In genomic region chrX:112312094-112312493, GRCm38 (mm10) we compare ENCODE assay signal across 8 mouse cellular contexts. TPM values are rescaled to one million over a fixed set of nuclear protein-coding genes. Genes with fewer than 3 reads are reported as not detected.
DNase-seq lines count a peak whose midpoint lies in the region; ATAC-seq and TF ChIP-seq lines count a peak whose summit lies in the region.

No protein-coding gene starts in this region.

- ATAC-seq in heart, embryonic 11.5 days (replicated peaks; ENCODE audit: insufficient number of reproducible peaks, low FRiP score, low TSS enrichment): no peak
- ATAC-seq in G1E (ENCODE audit: extremely low read depth, insufficient number of reproducible peaks, low FRiP score, poor library complexity, severe bottlenecking): no peak
- ATAC-seq in megakaryocyte progenitor cell, adult 5-6 weeks (replicated peaks; ENCODE audit: poor library complexity): peak; percentile 20; the same call in 1 of the 2 replicates

- no peak for DNase-seq in heart, adult 9 months (ENCODE audit: low spot score in 2 of 2)
- no peak for DNase-seq in G1E (ENCODE audit: low spot score)
- no peak for DNase-seq in hindbrain, embryonic 10.5 days (ENCODE audit: low spot score)
- DNase-seq in thymus, postnatal 36 days: no peak
- DNase-seq in gastrocnemius, adult 18-20 months (ENCODE audit: low spot score): no peak
- no peak for DNase-seq in adrenal gland, adult 18-20 months (ENCODE audit: low spot score in 2 of 2)

- no peak overlapping the region; the same call in 1 of the 2 replicates for H3K9ac ChIP-seq in heart, embryonic 11.5 days (ENCODE audit: low read depth, low read length)

- no peaks in the 10 kb centered on the region for H3K27me3 ChIP-seq in heart, embryonic 11.5 days (ENCODE audit: control insufficient read depth, insufficient read depth, low read length)
- H3K27me3 ChIP-seq in G1E (ENCODE audit: insufficient read depth, low read length): no peaks in the 10 kb centered on the region
- no peaks in the 10 kb centered on the region for H3K27me3 ChIP-seq in hindbrain, embryonic 10.5 days (ENCODE audit: insufficient read depth, poor library complexity, severe bottlenecking)

- no peaks in the 10 kb centered on the region for H3K4me1 ChIP-seq in heart, embryonic 11.5 days (ENCODE audit: control insufficient read depth, insufficient read depth, low read length)
- peaks cover 2% of the 10 kb centered on the region; the same call in 1 of the 2 replicates for H3K4me1 ChIP-seq in G1E (ENCODE audit: insufficient read depth, low read depth, low read length)
- no peaks in the 10 kb centered on the region for H3K4me1 ChIP-seq in hindbrain, embryonic 10.5 days (replicated peaks)

- peak overlapping the region; percentile 67 for H3K4me3 ChIP-seq in heart, embryonic 11.5 days (ENCODE audit: low read depth, low read length)
- peak overlapping the region; percentile 69 for H3K4me3 ChIP-seq in G1E (ENCODE audit: low read depth, low read length)
- H3K4me3 ChIP-seq in hindbrain, embryonic 10.5 days: peak overlapping the region; percentile 61

- no peaks in the 10 kb centered on the region for H3K36me3 ChIP-seq in heart, embryonic 11.5 days (ENCODE audit: control insufficient read depth, insufficient read depth, low read length)
- peaks cover 11% of the 10 kb centered on the region for H3K36me3 ChIP-seq in G1E (replicated peaks)
- no peaks in the 10 kb centered on the region for H3K36me3 ChIP-seq in hindbrain, embryonic 10.5 days

- no peaks in the 10 kb centered on the region for H3K9me3 ChIP-seq in heart, embryonic 11.5 days (replicated peaks; ENCODE audit: control insufficient read depth, low read length)
- no peaks in the 10 kb centered on the region for H3K9me3 ChIP-seq in G1E (replicated peaks)
- no peaks in the 10 kb centered on the region for H3K9me3 ChIP-seq in hindbrain, embryonic 10.5 days

- WGBS in heart, embryonic 11.5 days (ENCODE audit: insufficient replicate concordance): 42% methylated on average over 1 of the region's 1 CpGs
- 50% methylated on average over 1 of the region's 1 CpGs for WGBS in hindbrain, embryonic 10.5 days

- peak overlapping the region; percentile 56 for H3K4me2 ChIP-seq in heart, embryonic 11.5 days

- H3K27ac ChIP-seq in heart, embryonic 11.5 days (ENCODE audit: low read depth, low read length): no peak overlapping the region
- 0 out of 2 replicates have a peak overlapping the region, but pooled peaks have one; percentile 87 for H3K27ac ChIP-seq in hindbrain, embryonic 10.5 days

- no peak for TF ChIP-seq CTCF in G1E (IDR thresholded peaks at IDR 0.05; ENCODE audit: low read depth, low read length)

RNA-seq across cellular contexts. Expression of gene Apool, which starts 1.0 kb away (rescaled TPM):
- 72.5 and 80.6 TPM in 2 replicates for polyA plus RNA-seq in heart, embryonic 11.5 days (2014; fragmentation: Nextera tagmentation; extraction: Ambion mirVana)
- total RNA-seq in G1E (2014; fragmentation: Nextera tagmentation) (29.0 and 34.7 TPM in 2 replicates), G1E (2017) (54.2 and 54.5 TPM in 2 replicates)
- polyA plus RNA-seq in G1E (2012): 0.97 and 1.6 TPM in 2 replicates
- 67.2 and 75.3 TPM in 2 replicates for polyA plus RNA-seq in hindbrain, embryonic 10.5 days (2016; fragmentation: Nextera tagmentation; extraction: Ambion mirVana)
- total RNA-seq in megakaryocyte progenitor cell, adult 5-6 weeks (2015): 30.2 and 30.9 TPM in 2 replicates
- total RNA-seq in megakaryocyte progenitor cell, adult 5-6 weeks (2017): 27.6 and 29.3 TPM in 2 replicates
- 10 to 100 TPM; 40.0 to 41.8 TPM for total RNA-seq in gastrocnemius, adult 18-20 months (2021)
- 10 to 100 TPM; 47.0 to 48.2 TPM for total RNA-seq in adrenal gland, adult 18-20 months (2021)
